Mouse (Mus musculus): ENCODE results near the gene Grm4.

GRCm38 (mm10) chr17:27502288-27502687 is 18.9 kb downstream of the Grm4 start:
- TF ChIP-seq CTCF (IDR thresholded peaks at IDR 0.05; ENCODE audit: low read depth) (no peak), EP300 (optimal IDR thresholded peaks at IDR 0.05) (no peak)

Data from stomach, postnatal 0 days (tissue).